Mouse (Mus musculus): ENCODE data around the gene Mllt10. TPM values are rescaled to one million over a fixed set of nuclear protein-coding genes. Genes with fewer than 3 reads are reported as not detected.

The Mllt10 gene
- polyA plus RNA-seq, 1 experiment: 32.5 TPM

DNA sequence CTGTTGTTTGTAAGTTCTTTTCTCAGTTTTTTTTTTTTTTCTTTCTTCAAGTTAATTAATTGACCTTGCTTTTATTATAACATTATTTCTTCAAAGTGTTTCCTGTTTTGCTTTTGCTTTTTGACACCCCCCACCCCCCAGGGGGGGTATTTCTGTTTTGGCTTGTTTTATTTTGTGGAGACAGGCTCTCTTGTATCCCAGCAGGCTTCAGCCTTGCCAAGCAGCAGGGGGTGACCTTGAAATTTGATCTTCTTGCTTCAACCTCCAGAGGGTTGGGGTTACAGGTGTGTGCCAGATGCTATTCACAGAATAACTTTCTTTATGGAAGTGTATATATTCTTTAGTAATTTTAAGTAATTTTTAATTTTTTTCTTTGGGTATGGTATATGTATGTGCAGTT, 56.4 kb downstream of the Mllt10 start:
- TF ChIP-seq POLR2A (IDR thresholded peaks at IDR 0.05; ENCODE audit: borderline replicate concordance, low read depth, low read length): no peak
- H3K27ac ChIP-seq (ENCODE audit: insufficient read depth, low read depth, low read length): no peak overlapping the region
- no peak overlapping the region for H3K4me3 ChIP-seq (ENCODE audit: insufficient read depth, low read length)
- 0 out of 2 replicates have a peak, but pooled peaks cover 2% of the 10 kb centered on the region for H3K4me1 ChIP-seq (ENCODE audit: control insufficient read depth, insufficient read depth, low read length)

DNA sequence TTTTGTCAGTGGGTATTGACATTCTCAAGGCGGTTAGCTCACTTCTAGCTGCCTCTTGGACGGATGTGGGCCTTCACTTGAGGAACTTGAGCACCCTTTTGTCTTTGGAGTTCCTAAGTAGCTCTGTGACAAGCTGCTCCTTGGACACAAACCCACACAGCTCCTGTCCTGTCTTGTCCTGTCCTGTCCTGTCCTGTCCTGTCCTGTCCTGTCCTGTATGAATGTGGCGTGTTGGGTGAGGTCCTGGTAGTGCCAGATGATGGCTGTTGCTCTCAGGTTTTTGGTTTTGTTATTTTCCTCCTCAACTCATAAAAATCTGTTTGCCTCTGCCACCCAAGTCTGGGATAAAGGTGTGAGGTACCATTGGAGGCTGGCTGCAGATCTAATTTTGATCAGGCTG, 61.4 kb downstream of the Mllt10 start:
- TF ChIP-seq CTCF (IDR thresholded peaks at IDR 0.05; ENCODE audit: low read depth, low read length): no peak
- no peak for TF ChIP-seq POLR2A (IDR thresholded peaks at IDR 0.05; ENCODE audit: borderline replicate concordance, low read depth, low read length)
- no peak overlapping the region for H3K27ac ChIP-seq (ENCODE audit: insufficient read depth, low read depth, low read length)
- no peaks in the 10 kb centered on the region for H3K4me1 ChIP-seq (ENCODE audit: control insufficient read depth, insufficient read depth, low read length)
- H3K4me3 ChIP-seq (ENCODE audit: insufficient read depth, low read length): no peak overlapping the region

DNA sequence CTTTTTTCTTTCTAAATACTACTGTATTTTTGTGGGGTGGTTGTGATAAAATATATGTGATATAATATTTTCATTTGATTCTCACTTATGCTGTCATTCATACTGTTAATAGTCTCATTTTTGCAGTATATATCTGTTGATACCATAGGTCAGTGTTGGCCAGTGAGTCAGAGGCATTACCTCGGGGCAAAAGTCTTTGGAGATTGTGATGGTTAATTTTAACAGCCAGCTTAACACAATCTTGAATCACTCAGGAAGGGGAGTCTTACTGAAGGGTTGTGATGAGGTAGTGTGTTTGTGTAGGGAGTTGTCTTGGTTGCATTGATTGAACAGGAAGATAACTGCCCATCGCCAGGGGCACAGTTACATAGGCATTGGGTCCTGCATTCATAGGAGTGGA, 83.1 kb downstream of the Mllt10 start:
- TF ChIP-seq POLR2A (IDR thresholded peaks at IDR 0.05; ENCODE audit: borderline replicate concordance, low read depth, low read length) (no peak), CTCF (IDR thresholded peaks at IDR 0.05; ENCODE audit: low read depth, low read length) (no peak)
- no peaks in the 10 kb centered on the region for H3K4me1 ChIP-seq (ENCODE audit: control insufficient read depth, insufficient read depth, low read length)
- no peak overlapping the region for H3K27ac ChIP-seq (ENCODE audit: insufficient read depth, low read depth, low read length)
- no peak overlapping the region for H3K4me3 ChIP-seq (ENCODE audit: insufficient read depth, low read length)

DNA sequence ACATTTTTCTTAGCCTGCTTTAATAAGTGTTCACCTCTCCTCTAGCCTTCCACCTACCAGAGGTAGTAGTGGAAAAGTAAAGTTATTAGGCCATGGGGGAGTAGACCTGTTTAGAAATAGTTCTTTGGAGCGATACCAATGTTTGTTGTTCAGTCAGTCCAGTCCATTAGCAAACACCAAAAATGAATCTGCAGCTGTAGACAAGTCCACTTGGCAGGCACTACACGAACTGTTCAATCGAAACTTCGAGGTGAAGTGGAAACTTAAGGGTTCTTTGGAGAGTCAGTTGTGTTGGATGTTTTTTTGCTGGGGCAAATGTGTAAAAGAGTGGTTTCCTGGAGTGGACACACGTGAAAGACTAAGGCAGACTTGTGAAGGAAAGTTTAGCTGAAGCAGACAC, 84.6 kb downstream of the Mllt10 start:
- Histone ChIP-seq H3K4me3 (ENCODE audit: insufficient read depth, low read length) (no peak overlapping the region), H3K27ac (ENCODE audit: insufficient read depth, low read depth, low read length) (no peak overlapping the region)
- TF ChIP-seq POLR2A (IDR thresholded peaks at IDR 0.05; ENCODE audit: borderline replicate concordance, low read depth, low read length): no peak
- TF ChIP-seq CTCF (IDR thresholded peaks at IDR 0.05; ENCODE audit: low read depth, low read length): no peak

DNA sequence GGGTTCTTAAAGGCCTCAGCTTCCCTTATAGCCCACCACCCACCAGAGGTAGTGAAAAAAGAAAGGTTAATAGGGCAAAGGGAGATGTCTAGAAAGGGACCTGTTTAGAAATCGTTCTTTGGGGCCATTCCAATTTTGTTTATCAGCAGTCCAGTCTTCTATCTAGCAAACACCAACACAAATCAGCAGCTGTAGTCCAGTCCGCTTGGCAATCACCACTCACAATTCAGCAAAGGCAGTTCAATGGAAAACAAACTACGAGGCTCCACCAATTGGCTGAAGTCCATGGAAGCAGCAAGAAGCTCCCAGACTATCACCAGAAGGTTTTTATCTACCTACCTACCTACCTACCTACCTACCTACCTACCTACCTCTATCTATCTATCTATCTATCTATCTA, 101.1 kb downstream of the Mllt10 start:
- H3K4me3 ChIP-seq (ENCODE audit: insufficient read depth, low read length): no peak overlapping the region
- no peak overlapping the region for H3K27ac ChIP-seq (ENCODE audit: insufficient read depth, low read depth, low read length)
- TF ChIP-seq CTCF (IDR thresholded peaks at IDR 0.05; ENCODE audit: low read depth, low read length) (no peak), POLR2A (IDR thresholded peaks at IDR 0.05; ENCODE audit: borderline replicate concordance, low read depth, low read length) (no peak)
- H3K4me1 ChIP-seq (ENCODE audit: control insufficient read depth, insufficient read depth, low read length): peaks cover 10% of the 10 kb centered on the region

More for the DNA sequence above, 84.6 kb downstream of the Mllt10 start:
- no peaks in the 10 kb centered on the region for H3K4me1 ChIP-seq (ENCODE audit: control insufficient read depth, insufficient read depth, low read length)

DNA sequence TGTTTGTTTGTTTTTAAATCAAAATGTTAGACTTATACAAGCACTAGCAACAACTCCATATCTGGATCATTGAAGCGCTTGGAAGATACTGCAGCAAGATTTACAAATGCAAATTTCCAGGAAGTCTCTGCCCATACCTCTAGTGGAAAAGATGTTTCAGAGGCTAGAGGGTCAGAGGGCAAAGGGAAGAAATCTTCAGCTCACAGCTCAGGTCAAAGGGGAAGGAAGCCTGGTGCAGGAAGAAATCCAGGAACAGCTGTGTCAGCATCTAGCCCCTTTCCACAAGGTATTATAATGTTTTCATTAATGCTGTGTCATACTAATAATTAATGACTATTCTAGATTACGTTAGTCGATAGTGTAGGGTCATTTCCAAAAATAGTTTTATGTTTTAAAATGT, 104.4 kb downstream of the Mllt10 start:
- Histone ChIP-seq H3K4me1 (ENCODE audit: control insufficient read depth, insufficient read depth, low read length) (peaks cover 10% of the 10 kb centered on the region), H3K27ac (ENCODE audit: insufficient read depth, low read depth, low read length) (no peak overlapping the region), H3K4me3 (ENCODE audit: insufficient read depth, low read length) (no peak overlapping the region)
- no peak for TF ChIP-seq CTCF (IDR thresholded peaks at IDR 0.05; ENCODE audit: low read depth, low read length)
- TF ChIP-seq POLR2A (IDR thresholded peaks at IDR 0.05; ENCODE audit: borderline replicate concordance, low read depth, low read length): no peak

DNA sequence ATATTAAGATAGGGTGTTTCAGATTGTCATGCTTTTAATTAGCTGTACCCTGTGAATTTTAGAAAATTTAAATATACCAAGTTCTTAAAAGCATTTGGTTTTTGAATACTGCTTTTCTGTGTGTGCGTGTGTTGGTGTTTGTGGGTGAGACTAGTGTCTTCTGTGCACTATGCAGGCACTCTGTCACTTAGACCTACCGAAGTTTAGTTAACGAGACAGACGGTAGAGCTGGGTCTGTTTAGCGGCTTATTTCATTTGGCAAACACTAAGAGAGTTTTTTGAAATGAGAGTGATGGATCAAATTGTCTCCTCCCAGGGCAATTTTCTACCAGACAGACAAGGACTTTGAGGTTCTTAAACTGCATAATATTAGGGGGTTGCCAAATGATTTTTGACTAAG, 106.0 kb downstream of the Mllt10 start:
- TF ChIP-seq POLR2A (IDR thresholded peaks at IDR 0.05; ENCODE audit: borderline replicate concordance, low read depth, low read length): no peak
- no peak for TF ChIP-seq CTCF (IDR thresholded peaks at IDR 0.05; ENCODE audit: low read depth, low read length)
- Histone ChIP-seq H3K4me3 (ENCODE audit: insufficient read depth, low read length) (no peak overlapping the region), H3K27ac (ENCODE audit: insufficient read depth, low read depth, low read length) (no peak overlapping the region), H3K4me1 (ENCODE audit: control insufficient read depth, insufficient read depth, low read length) (peaks cover 10% of the 10 kb centered on the region)

DNA sequence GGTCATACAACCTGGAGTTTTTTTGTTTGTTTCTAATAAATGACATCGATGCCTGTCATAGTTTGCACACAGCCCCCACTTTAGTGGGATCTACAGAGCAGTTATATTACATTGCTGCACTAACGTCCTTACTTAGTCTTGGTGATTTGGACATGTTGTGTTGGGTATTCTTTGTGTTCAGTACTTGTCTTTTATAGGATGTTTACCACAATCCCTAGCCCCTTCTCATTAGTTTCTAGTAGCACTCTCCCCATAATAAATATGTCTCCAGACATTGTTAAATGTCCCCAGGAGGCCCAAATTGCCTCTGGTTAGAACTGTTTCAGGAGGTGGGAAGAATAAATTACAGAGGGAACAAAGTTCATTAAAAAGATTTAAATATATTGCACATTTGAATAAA, 110.5 kb downstream of the Mllt10 start:
- TF ChIP-seq POLR2A (IDR thresholded peaks at IDR 0.05; ENCODE audit: borderline replicate concordance, low read depth, low read length) (no peak), CTCF (IDR thresholded peaks at IDR 0.05; ENCODE audit: low read depth, low read length) (no peak)
- Histone ChIP-seq H3K4me1 (ENCODE audit: control insufficient read depth, insufficient read depth, low read length) (peaks cover 6% of the 10 kb centered on the region), H3K4me3 (ENCODE audit: insufficient read depth, low read length) (no peak overlapping the region), H3K27ac (ENCODE audit: insufficient read depth, low read depth, low read length) (no peak overlapping the region)

DNA sequence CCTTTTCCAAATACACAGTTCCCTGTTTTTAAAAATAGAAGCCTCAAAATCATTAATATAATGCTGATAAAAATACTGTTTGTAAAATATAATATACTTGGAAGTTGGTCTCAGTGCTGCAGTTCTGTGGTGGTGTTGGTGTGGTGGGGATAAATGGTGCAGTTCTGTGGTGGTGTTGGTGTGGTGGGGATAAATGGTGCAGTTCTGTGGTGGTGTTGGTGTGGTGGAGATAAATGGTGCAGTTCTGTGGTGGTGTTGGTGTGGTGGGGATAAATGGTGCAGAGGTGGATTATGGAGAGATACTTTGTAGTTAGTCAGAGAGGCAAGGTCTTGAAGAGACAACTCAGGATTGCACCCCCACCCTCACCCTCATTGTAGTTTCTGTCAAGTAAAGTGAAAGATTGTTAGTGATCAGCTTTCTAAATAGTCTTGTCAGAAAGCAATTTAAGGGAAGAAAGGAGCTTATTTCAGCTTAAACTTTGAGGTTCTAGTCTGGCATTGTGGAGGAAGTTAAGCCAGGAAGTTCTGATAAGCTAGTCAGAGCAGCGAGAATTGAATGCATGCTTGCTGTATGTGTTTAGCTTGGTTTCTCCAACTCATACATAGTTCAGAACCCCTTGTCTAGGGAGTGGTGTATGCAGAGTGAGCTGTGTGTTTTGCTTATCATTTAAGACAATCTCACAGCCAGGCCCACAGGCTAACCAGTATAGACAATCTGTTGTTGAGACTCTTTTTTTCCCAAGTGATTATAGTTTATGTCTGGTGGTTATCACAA, 114.3 kb downstream of the Mllt10 start:
- no peak for TF ChIP-seq CTCF (IDR thresholded peaks at IDR 0.05; ENCODE audit: low read depth, low read length)
- TF ChIP-seq POLR2A (IDR thresholded peaks at IDR 0.05; ENCODE audit: borderline replicate concordance, low read depth, low read length): no peak

DNA sequence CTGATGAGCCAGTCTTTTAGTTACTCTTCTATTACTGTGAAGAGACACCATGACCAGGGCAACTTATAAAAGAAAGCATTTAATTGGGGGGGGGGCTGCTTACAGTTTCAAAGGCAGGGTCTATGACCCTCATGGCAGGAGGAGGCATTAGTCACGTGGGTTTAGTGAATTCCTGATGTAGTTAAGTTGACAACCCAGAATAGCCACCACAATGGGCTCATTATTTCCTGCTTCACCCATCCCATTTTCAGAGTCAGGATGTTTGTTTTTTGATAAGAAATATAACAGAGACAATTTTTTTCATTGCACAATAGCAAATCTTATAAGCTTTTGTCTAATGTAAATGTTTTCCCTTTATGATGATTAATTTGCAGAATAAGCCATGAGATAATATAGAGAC, 120.2 kb downstream of the Mllt10 start:
- H3K4me1 ChIP-seq (ENCODE audit: control insufficient read depth, insufficient read depth, low read length): peaks cover 11% of the 10 kb centered on the region
- H3K4me3 ChIP-seq (ENCODE audit: insufficient read depth, low read length): no peak overlapping the region
- no peak overlapping the region for H3K27ac ChIP-seq (ENCODE audit: insufficient read depth, low read depth, low read length)
- no peak for TF ChIP-seq POLR2A (IDR thresholded peaks at IDR 0.05; ENCODE audit: borderline replicate concordance, low read depth, low read length)
- TF ChIP-seq CTCF (IDR thresholded peaks at IDR 0.05; ENCODE audit: low read depth, low read length): no peak

More for the DNA sequence above, 114.3 kb downstream of the Mllt10 start:
- H3K4me1 ChIP-seq (ENCODE audit: control insufficient read depth, insufficient read depth, low read length): peaks cover 6% of the 10 kb centered on the region
- H3K4me3 ChIP-seq (ENCODE audit: insufficient read depth, low read length): no peak overlapping the region
- H3K27ac ChIP-seq (ENCODE audit: insufficient read depth, low read depth, low read length): no peak overlapping the region

Measured in bone marrow macrophage, adult 2 months (primary cell).